10 mouse cellular contexts compared by ENCODE assay signal in genomic region chr11:11828251-11828650, GRCm38 (mm10). TPM values are rescaled to one million over a fixed set of nuclear protein-coding genes. Genes with fewer than 3 reads are reported as not detected.
DNase-seq lines count a peak whose midpoint lies in the region; ATAC-seq and TF ChIP-seq lines count a peak whose summit lies in the region.
"Had no signal": no experiment of that assay in that cellular context is flagged by ENCODE, and none has a peak within 500 bp of the region (broad histone marks: within the 10 kb centered on the region; RNA-seq: fewer than 3 reads in every experiment).

No protein-coding gene starts in this region.

- TF ChIP-seq CTCF in kidney, adult 2 months (conservative IDR thresholded peaks at IDR 0.05; ENCODE audit: insufficient read depth, insufficient read length, low read depth, low read length): no peak

- peak; percentile 22; the same call in 1 of the 2 replicates for ATAC-seq in kidney, embryonic 15.5 days (replicated peaks; ENCODE audit: low FRiP score)
- ATAC-seq in midbrain, embryonic 13.5 days: peak; percentile 27
- ATAC-seq in erythroid progenitor cell, adult 5-6 weeks (replicated peaks; ENCODE audit: low FRiP score, poor library complexity, severe bottlenecking): no peak
- ATAC-seq: Patski had no signal

- H3K9ac ChIP-seq in kidney, embryonic 15.5 days: no peak overlapping the region
- no peak overlapping the region; the same call in 1 of the 2 replicates for H3K9ac ChIP-seq in midbrain, embryonic 13.5 days (replicated peaks)
- H3K9ac ChIP-seq: liver, embryonic 15.5 days had no signal

- peak overlapping the region; percentile 90 for H3K27ac ChIP-seq in kidney, embryonic 15.5 days
- H3K27ac ChIP-seq in kidney, adult 2 months (ENCODE audit: insufficient read depth, low read depth, low read length): no peak overlapping the region
- H3K27ac ChIP-seq in embryonic facial prominence, embryonic 10.5 days (replicated peaks): peak overlapping the region; percentile 97
- peak overlapping the region; percentile 88 for H3K27ac ChIP-seq in hindbrain, embryonic 10.5 days
- H3K27ac ChIP-seq in midbrain, embryonic 13.5 days: peak overlapping the region; percentile 26; the same call in 1 of the 2 replicates
- H3K27ac ChIP-seq: liver, embryonic 15.5 days had no signal

- TF ChIP-seq POLR2A in kidney, adult 2 months (IDR thresholded peaks at IDR 0.05; ENCODE audit: low read depth, low read length): no peak

- no peaks in the 10 kb centered on the region for H3K9me3 ChIP-seq in kidney, embryonic 15.5 days (replicated peaks)
- H3K9me3 ChIP-seq in embryonic facial prominence, embryonic 10.5 days: no peaks in the 10 kb centered on the region
- no peaks in the 10 kb centered on the region for H3K9me3 ChIP-seq in hindbrain, embryonic 10.5 days
- H3K9me3 ChIP-seq in midbrain, embryonic 13.5 days: no peaks in the 10 kb centered on the region
- H3K9me3 ChIP-seq: liver, embryonic 15.5 days had no signal

- DNase-seq in kidney, adult 2 months: no peak
- peak; percentile 81 for DNase-seq in embryonic facial prominence, embryonic 10.5 days (ENCODE audit: low spot score)
- DNase-seq in hindbrain, embryonic 10.5 days (ENCODE audit: low spot score): peak; percentile 70
- DNase-seq in left cerebral cortex, postnatal 36 days (ENCODE audit: low spot score in 2 of 2): no peak
- DNase-seq in left cerebral cortex, adult 8-10 months (ENCODE audit: low spot score in 2 of 2): no peak

- intact Hi-C loops in left cerebral cortex, postnatal 36 days (cut with DNase I): no loop called here

- no peaks in the 10 kb centered on the region for H3K27me3 ChIP-seq in kidney, embryonic 15.5 days
- no peaks in the 10 kb centered on the region for H3K27me3 ChIP-seq in kidney, adult 2 months (replicated peaks; ENCODE audit: control insufficient read depth, insufficient read depth, low read length)
- H3K27me3 ChIP-seq in embryonic facial prominence, embryonic 10.5 days (replicated peaks; ENCODE audit: low read depth, poor library complexity, severe bottlenecking): no peaks in the 10 kb centered on the region
- H3K27me3 ChIP-seq in hindbrain, embryonic 10.5 days (ENCODE audit: insufficient read depth, poor library complexity, severe bottlenecking): no peaks in the 10 kb centered on the region
- H3K27me3 ChIP-seq in midbrain, embryonic 13.5 days: no peaks in the 10 kb centered on the region
- H3K27me3 ChIP-seq: Patski had no signal

- H3K4me3 ChIP-seq in kidney, embryonic 15.5 days (replicated peaks): no peak overlapping the region
- no peak overlapping the region for H3K4me3 ChIP-seq in kidney, adult 2 months (ENCODE audit: insufficient read depth, low read depth, low read length)
- peak overlapping the region; percentile 38; the same call in 1 of the 2 replicates for H3K4me3 ChIP-seq in embryonic facial prominence, embryonic 10.5 days
- H3K4me3 ChIP-seq in hindbrain, embryonic 10.5 days: no peak overlapping the region
- H3K4me3 ChIP-seq in midbrain, embryonic 13.5 days (replicated peaks): no peak overlapping the region
- H3K4me3 ChIP-seq: liver, embryonic 15.5 days had no signal

- H3K4me1 ChIP-seq in kidney, embryonic 15.5 days: peaks cover 69% of the 10 kb centered on the region
- peaks cover 14% of the 10 kb centered on the region for H3K4me1 ChIP-seq in kidney, adult 2 months (ENCODE audit: control insufficient read depth, insufficient read depth, low read length)
- peaks cover 93% of the 10 kb centered on the region for H3K4me1 ChIP-seq in embryonic facial prominence, embryonic 10.5 days
- H3K4me1 ChIP-seq in hindbrain, embryonic 10.5 days (replicated peaks): peaks cover 93% of the 10 kb centered on the region
- peaks cover 69% of the 10 kb centered on the region for H3K4me1 ChIP-seq in midbrain, embryonic 13.5 days (replicated peaks)

- 35% methylated on average over 5 of the region's 5 CpGs for WGBS in kidney, embryonic 15.5 days
- 80% methylated on average over 5 of the region's 5 CpGs for WGBS in kidney, adult 2 months
- 10% methylated on average over 5 of the region's 5 CpGs for WGBS in embryonic facial prominence, embryonic 10.5 days
- WGBS in hindbrain, embryonic 10.5 days: 21% methylated on average over 5 of the region's 5 CpGs
- WGBS in midbrain, embryonic 13.5 days: 24% methylated on average over 5 of the region's 5 CpGs

- H3K4me2 ChIP-seq in kidney, embryonic 15.5 days: no peak overlapping the region
- no peak overlapping the region for H3K4me2 ChIP-seq in midbrain, embryonic 13.5 days (replicated peaks)
- H3K4me2 ChIP-seq: liver, embryonic 15.5 days had no signal

- H3K36me3 ChIP-seq in kidney, embryonic 15.5 days: no peaks in the 10 kb centered on the region
- H3K36me3 ChIP-seq in kidney, adult 2 months (ENCODE audit: control insufficient read depth, insufficient read depth, low read length): no peaks in the 10 kb centered on the region
- H3K36me3 ChIP-seq in embryonic facial prominence, embryonic 10.5 days (replicated peaks): no peaks in the 10 kb centered on the region
- no peaks in the 10 kb centered on the region for H3K36me3 ChIP-seq in hindbrain, embryonic 10.5 days
- H3K36me3 ChIP-seq in midbrain, embryonic 13.5 days: no peaks in the 10 kb centered on the region
- H3K36me3 ChIP-seq: liver, embryonic 15.5 days had no signal

RNA-seq across cellular contexts. Expression of gene Fignl1, which starts 19.5 kb away (rescaled TPM):
- 66.0 and 70.0 TPM in 2 replicates for polyA plus RNA-seq in kidney, embryonic 15.5 days (2015; fragmentation: Nextera tagmentation; extraction: Ambion mirVana)
- 0.10 and 0.28 TPM in 2 replicates for polyA plus RNA-seq in kidney, adult 2 months (2012; rRNA removed)
- polyA plus RNA-seq in embryonic facial prominence, embryonic 10.5 days (2016; fragmentation: Nextera tagmentation; extraction: Ambion mirVana): 105 and 112 TPM in 2 replicates
- polyA plus RNA-seq in hindbrain, embryonic 10.5 days (2016; fragmentation: Nextera tagmentation; extraction: Ambion mirVana): 67.8 and 105 TPM in 2 replicates
- polyA plus RNA-seq in midbrain, embryonic 13.5 days (2015; fragmentation: Nextera tagmentation; extraction: Ambion mirVana): 23.6 and 26.2 TPM in 2 replicates
- total RNA-seq in left cerebral cortex, postnatal 36 days (2021): under 1 TPM; 0.49 to 0.63 TPM
- under 1 TPM; 0.67 to 0.89 (median 0.85) TPM for total RNA-seq in left cerebral cortex, adult 8-10 months (2022)
- total RNA-seq in erythroid progenitor cell, adult 5-6 weeks (2015; ENCODE audit: low replicate concordance): 119 and 122 TPM in 2 replicates
- 145 and 148 TPM in 2 replicates for total RNA-seq in erythroid progenitor cell, adult 5-6 weeks (2017; ENCODE audit: low replicate concordance)

Comparison
In these comparisons a context has a peak if more than half of its experiments do, and no peak if none do; other contexts are left out.
1. RNA of gene Fignl1, which starts 19.5 kb away (polyA plus RNA-seq): 105 to 112 TPM in embryonic facial prominence, embryonic 10.5 days, 67.8 to 105 TPM in hindbrain, embryonic 10.5 days, 66.0 to 70.0 TPM in kidney, embryonic 15.5 days and 23.6 to 26.2 TPM in midbrain, embryonic 13.5 days; 0.10 to 0.28 TPM in kidney, adult 2 months; every median in the first group is over 10 times any median in the second.
2. DNase-seq: peak in embryonic facial prominence, embryonic 10.5 days (single experiment) and hindbrain, embryonic 10.5 days (single experiment); none in kidney, adult 2 months (single experiment), left cerebral cortex, postnatal 36 days (0 of 2) and left cerebral cortex, adult 8-10 months (0 of 2).